Mouse (Mus musculus): Measurements from ENCODE around the gene Pim3.

Pim3 gene

GRCm38 (mm10) chr15:88837199-88837932 is 24.6 kb upstream of the Pim3 start:
- DNase-seq, result peak in 1 of 2 experiments; percentile 37

DNA sequence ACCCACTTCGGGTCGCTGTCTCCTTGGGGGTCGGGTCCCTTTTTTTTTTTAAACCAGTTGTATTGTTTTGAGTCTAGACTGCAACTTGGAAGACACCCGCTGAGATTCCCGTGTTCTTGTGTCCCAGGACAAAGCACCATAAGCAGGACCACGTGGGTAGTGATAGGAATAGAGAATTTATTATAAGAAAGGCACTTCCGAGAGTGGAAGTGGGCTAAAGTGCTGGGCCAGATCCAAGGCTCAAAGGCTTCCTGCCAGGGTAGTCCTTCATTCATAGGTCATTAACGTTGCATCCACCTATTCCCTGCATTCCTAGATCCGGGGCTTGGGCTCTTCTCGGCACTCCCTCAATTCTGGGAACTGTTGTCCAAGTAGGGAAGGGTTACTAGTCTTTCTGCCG is 24.0 kb upstream of the Pim3 start:
- DNase-seq, result peak; percentile 30 to 52

GRCm38 (mm10) chr15:88839271-88839670 is 22.7 kb upstream of the Pim3 start:
- peak; percentile 72 to 76 for DNase-seq

GRCm38 (mm10) chr15:88840126-88840525 is 21.9 kb upstream of the Pim3 start:
- DNase-seq, result peak; percentile 78 to 82

DNA sequence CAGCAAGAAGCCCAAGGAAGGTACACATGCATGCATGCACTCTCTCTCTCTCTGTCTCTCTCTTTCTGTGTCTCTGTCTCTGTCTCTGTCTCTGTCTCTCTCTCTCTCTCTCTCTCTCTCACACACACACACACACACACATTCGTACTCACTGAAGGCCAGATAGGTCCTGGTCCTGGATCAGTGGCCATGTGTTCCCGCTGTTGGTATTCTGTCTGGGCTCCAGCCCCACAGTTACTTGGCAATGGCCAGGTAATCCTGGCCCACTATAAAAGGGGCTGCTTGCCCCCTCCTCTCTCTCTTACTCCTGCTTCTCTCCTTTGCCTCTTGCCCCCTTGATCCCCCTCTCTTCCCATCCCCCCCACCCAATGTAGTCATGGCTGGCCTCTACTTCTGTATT is 20.8 kb upstream of the Pim3 start:
- peak; percentile 73 to 84 for DNase-seq

- DNase-seq, result peak; percentile 96 to 97
Measured at GRCm38 (mm10) chr15:88841580-88842299, 20.2 kb upstream of the Pim3 start.

DNA sequence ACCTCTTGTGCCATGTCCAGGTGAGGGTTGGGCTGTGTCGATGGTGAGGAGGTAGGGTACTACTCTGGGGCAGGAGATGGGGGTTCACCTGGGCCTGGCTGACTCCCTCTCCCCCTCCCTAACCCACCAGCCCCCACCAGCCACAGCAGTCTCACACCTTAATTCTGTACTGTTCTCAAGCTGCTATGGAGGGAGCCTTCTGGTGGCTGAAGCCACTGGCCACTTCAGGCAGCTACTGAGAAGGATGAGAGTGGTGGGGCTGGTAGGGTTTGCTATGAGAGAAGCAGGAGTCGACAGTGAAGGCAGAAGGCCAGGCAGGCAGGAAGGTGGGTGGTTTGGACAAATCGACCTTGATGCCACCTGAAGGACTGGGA is 19.7 kb upstream of the Pim3 start:
- DNase-seq, result peak in 1 of 2 experiments; percentile 60

DNA sequence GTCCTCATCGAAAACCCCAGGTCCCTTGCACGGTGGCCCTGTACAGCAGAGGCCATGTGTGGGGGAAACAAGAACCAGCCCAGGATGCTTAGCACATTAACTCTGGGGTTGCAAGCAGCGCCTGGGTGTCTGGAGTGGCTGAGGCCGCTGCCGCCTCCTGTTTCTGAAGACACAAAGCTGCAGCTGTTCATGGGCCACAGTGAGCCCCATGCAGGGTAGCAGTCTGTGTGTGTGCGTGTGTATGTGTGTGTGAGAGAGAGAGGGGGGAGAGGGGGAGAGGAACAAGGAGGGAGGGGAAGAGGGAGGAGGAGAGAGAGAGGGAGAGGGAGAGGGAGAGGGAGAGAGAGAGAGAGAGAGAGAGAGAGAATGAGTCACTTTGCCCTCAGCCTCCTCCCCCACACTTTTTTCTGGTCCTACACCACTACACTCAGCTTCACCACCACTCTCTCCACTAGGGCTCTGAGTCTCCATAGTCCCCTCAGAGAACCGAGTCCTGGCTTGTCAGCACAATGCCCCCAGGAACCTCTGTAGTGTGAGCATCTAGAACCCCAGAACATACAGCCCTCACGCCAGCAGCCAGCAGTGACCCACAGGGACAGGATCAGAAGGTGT is 18.4 kb upstream of the Pim3 start:
- no peak for DNase-seq

DNA sequence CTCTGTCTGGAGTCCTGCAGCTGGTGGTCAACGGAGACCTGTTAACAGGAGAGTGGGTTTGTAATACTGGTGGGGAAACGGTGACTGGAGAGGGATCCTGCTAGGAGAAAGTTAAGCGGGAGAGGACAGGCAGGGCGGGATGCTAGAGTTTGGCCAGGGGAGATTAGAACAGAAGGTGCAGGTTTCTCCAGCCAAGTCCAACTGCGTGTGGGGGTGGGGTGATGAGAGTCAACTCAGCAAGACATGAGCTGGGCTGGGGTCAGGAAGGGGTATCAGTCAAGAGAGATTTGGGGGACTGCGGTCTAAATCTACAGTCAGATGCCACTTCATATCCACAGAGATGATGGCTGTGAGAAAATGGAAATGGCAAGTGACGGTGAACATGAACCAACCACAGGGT is 17.0 kb upstream of the Pim3 start:
- peak; percentile 78 to 80 for DNase-seq

DNA sequence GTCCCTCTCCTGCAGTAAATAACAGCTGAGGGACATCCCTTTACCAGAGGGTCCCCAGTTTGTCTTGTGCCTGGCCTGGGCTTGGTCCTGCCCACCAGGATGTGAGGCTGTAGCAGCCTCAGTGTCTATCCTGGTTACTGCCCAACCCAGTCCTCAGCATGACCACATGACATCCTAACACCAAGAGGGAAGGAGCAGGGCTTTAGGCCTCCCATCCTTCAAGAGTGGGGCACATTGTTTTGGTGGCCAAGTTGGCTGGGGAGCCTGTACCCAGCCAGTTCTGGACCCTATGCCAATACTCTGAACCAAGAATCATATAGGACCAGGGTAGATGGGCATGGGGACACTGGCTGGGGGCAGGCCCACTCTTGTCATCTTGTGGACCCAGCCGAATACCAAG is 13.3 kb upstream of the Pim3 start:
- DNase-seq, result no peak

GRCm38 (mm10) chr15:88849621-88850020 is 12.4 kb upstream of the Pim3 start:
- DNase-seq, result no peak

GRCm38 (mm10) chr15:88850146-88850826 is 11.7 kb upstream of the Pim3 start:
- DNase-seq, result peak; percentile 78 to 79

DNA sequence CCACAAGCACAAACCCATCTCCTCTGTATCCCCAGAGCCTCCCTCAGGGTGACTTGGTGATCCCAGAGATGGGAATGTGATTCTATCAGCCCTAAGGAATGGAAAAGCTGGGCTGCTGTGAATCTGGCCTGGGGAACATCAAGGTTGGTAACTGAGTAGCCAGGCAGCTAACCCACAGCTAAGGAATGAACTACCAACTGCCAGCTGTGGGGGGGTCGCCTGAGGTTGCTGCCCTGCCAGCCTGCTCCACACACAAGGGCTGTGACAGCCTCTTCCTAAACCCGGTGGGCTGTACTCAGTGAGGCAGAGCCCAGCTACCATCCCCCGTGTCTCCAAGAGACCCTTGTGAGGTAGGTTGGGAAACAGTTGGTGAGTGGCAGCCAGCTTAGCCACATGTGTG is 10.9 kb upstream of the Pim3 start:
- no peak for DNase-seq

GRCm38 (mm10) chr15:88851507-88852149 is 10.4 kb upstream of the Pim3 start:
- DNase-seq, result no peak

DNA sequence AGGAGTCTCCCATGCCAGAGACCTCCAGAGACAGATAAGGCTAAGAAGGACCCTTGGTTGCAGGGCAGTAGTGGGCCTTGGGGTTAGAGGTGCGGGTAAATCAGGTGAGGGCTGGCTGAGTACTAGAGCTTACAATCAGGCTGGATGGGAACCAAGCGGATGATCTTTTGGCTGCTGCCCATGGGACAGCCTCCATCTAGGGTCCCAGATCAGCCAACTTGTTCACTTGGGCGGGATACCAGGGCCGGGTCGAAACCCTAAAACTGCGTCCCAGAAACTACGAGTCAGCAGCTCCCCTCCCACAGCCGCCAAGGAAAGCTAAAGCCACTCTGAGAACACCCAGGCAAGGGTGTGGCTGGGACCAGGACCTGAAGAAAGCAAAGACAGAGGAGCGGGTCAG is 8.9 kb upstream of the Pim3 start:
- DNase-seq, result no peak

GRCm38 (mm10) chr15:88854119-88854968 is 7.6 kb upstream of the Pim3 start:
- DNase-seq, result peak; percentile 63 to 73

GRCm38 (mm10) chr15:88854969-88855830 is 6.8 kb upstream of the Pim3 start:
- DNase-seq, result peak; percentile 51 to 58

- DNase-seq, result peak in 1 of 2 experiments; percentile 38
Measured at GRCm38 (mm10) chr15:88855896-88856417, 6.0 kb upstream of the Pim3 start.

- no peak for DNase-seq
Measured at GRCm38 (mm10) chr15:88856613-88857012, 5.4 kb upstream of the Pim3 start.

DNA sequence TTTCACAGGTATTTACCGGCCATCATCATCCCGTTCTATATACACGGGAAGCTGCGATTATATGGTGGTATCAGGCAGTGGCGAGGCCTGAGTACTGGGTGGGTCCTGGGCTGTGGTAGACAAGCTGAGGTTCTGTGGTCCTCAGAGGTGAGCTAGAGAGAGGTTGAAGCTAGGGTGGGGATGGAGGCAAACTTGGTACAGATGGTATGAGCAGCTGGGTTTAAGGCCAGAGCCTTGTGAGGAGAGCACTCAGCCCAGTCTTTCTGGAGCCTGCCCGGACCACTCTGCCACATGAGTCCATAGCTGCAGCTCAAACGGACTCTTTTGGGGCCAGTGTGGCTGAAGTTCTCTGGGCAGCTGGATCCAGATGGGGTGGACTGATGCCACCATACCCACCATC is 4.6 kb upstream of the Pim3 start:
- DNase-seq, result no peak

DNA sequence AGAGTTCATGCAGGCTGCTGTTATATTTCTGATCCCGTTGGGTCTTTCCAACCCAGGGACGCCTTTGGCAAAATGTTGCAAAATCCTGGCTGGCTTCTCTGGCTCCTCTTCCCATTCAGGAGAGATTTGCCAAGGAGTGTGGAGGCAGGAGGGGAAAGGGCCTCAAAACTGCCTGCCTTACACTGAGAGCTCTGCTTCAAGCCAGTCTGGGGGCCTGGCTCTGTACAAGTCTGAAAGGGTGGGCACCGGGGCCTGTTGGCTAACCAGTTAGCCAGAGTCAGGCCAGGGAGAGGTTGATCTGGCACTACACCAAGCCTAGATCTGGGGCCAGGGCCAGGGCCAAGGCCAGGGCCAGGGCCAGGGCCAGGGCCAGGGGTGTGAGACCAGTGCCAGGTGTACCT is 3.8 kb upstream of the Pim3 start:
- peak; percentile 84 to 90 for DNase-seq

Data from cerebellum, postnatal 14 days (tissue).